Mouse (Mus musculus) megakaryocyte-erythroid progenitor cell, adult 5-6 weeks (primary cell): ENCODE measurements around the gene Sned1. TPM values are rescaled to one million over a fixed set of nuclear protein-coding genes. Genes with fewer than 3 reads are reported as not detected.
"Not testable (repeated sequence)": the region's sequence is repeated elsewhere in the genome, so short reads cannot be mapped to it uniquely, and the experiment has no call there.

ENCODE experiments used
- ATAC-seq: replicated peaks from 2 replicates; pipeline ENCODE4 v1.8.0; 2016; ENCODE audit warnings: mild to moderate bottlenecking, inconsistent platforms; ENCODE audit not compliant: severe bottlenecking, poor library complexity, low FRiP score, low TSS enrichment
- total RNA-seq, 2 experiments: library from RNA; stranded (forward) in 1 of 2; stranded (reverse) in 1 of 2; fragments of 200-1000, 215-1000 nt in 1 of 2; fragments of >200 nt in 1 of 2; fragmentation: Nextera tagmentation in 1 of 2; gene quantifications; 2 replicates each; pipeline ENCODE4 v1.2.3; 2014 to 2017

Sned1 gene
- total RNA-seq (2014; fragmentation: Nextera tagmentation): 0.27 TPM in 1 of 2 replicates, not detected in the other
- not detected in 2 replicates for total RNA-seq (2017)

GRCm38 (mm10) chr1:93235576-93236544, at the start of gene Sned1:
Sned1 (plus strand) TSS chr1:93235841.
- ATAC-seq: peak; percentile 77

- ATAC-seq: no peak
These were observed 44.8 kb upstream of the Sned1 start for GRCm38 (mm10) chr1:93190726-93191305.

- ATAC-seq: no peak
These were observed 40.7 kb upstream of the Sned1 start for GRCm38 (mm10) chr1:93194961-93195360.

GRCm38 (mm10) chr1:93197454-93197853, 38.2 kb upstream of the Sned1 start:
- not testable (repeated sequence) for ATAC-seq

GRCm38 (mm10) chr1:93197916-93198315, 37.7 kb upstream of the Sned1 start:
- no peak for ATAC-seq

GRCm38 (mm10) chr1:93206277-93206970, 29.2 kb upstream of the Sned1 start:
- ATAC-seq: no peak

- ATAC-seq: no peak
These were observed 28.0 kb upstream of the Sned1 start for GRCm38 (mm10) chr1:93207536-93208064.

GRCm38 (mm10) chr1:93210213-93210641, 25.4 kb upstream of the Sned1 start:
- no peak for ATAC-seq

- no peak for ATAC-seq
These were observed 24.6 kb upstream of the Sned1 start for GRCm38 (mm10) chr1:93211019-93211418.

- ATAC-seq: no peak
These were observed 24.0 kb upstream of the Sned1 start for GRCm38 (mm10) chr1:93211549-93212220.

- ATAC-seq: no peak
These were observed 23.2 kb upstream of the Sned1 start for GRCm38 (mm10) chr1:93212441-93212840.

GRCm38 (mm10) chr1:93214612-93215011, 21.0 kb upstream of the Sned1 start:
- no peak for ATAC-seq

GRCm38 (mm10) chr1:93216839-93217497, 18.7 kb upstream of the Sned1 start:
- no peak for ATAC-seq

- no peak for ATAC-seq
These were observed 18.1 kb upstream of the Sned1 start for GRCm38 (mm10) chr1:93217530-93217929.

GRCm38 (mm10) chr1:93220776-93221175, 14.9 kb upstream of the Sned1 start:
- ATAC-seq: no peak

- peak; percentile 86 for ATAC-seq
These were observed 11.7 kb upstream of the Sned1 start for GRCm38 (mm10) chr1:93223972-93224371.

- no peak for ATAC-seq
These were observed 10.4 kb upstream of the Sned1 start for GRCm38 (mm10) chr1:93225226-93225625.

GRCm38 (mm10) chr1:93225731-93226520, 9.7 kb upstream of the Sned1 start:
- no peak for ATAC-seq
